Mouse (Mus musculus): ENCODE data around the gene Tnfsf4. TPM values are rescaled to one million over a fixed set of nuclear protein-coding genes. Genes with fewer than 3 reads are reported as not detected.

Gene Tnfsf4
- polyA plus RNA-seq, 1 experiment from 2014 or later: not detected

GRCm38 (mm10) chr1:161400126-161400525 is 4.9 kb downstream of the Tnfsf4 start:
- no peak for ATAC-seq (ENCODE audit: insufficient read depth)

GRCm38 (mm10) chr1:161403061-161403460 is 7.9 kb downstream of the Tnfsf4 start:
- Histone ChIP-seq H3K27ac (replicated peaks) (no peak overlapping the region), H3K4me2 (no peak overlapping the region), H3K9ac (no peak overlapping the region), H3K4me1 (replicated peaks) (no peaks in the 10 kb centered on the region), H3K4me3 (replicated peaks) (no peak overlapping the region), H3K27me3 (no peaks in the 10 kb centered on the region), H3K36me3 (replicated peaks) (no peaks in the 10 kb centered on the region), H3K9me3 (replicated peaks) (no peaks in the 10 kb centered on the region)
- WGBS (ENCODE audit: insufficient replicate concordance): 58% methylated on average over 2 of the region's 2 CpGs
- no peak for ATAC-seq (ENCODE audit: insufficient read depth)

More at GRCm38 (mm10) chr1:161400126-161400525, 4.9 kb downstream of the Tnfsf4 start:
- 18% methylated on average over 6 of the region's 6 CpGs for WGBS (ENCODE audit: insufficient replicate concordance)
- no peak overlapping the region for H3K4me3 ChIP-seq (replicated peaks)
- no peaks in the 10 kb centered on the region for H3K36me3 ChIP-seq (replicated peaks)
- H3K27ac ChIP-seq (replicated peaks): no peak overlapping the region
- no peak overlapping the region for H3K9ac ChIP-seq
- H3K4me1 ChIP-seq (replicated peaks): no peaks in the 10 kb centered on the region
- H3K27me3 ChIP-seq: no peaks in the 10 kb centered on the region
- no peaks in the 10 kb centered on the region for H3K9me3 ChIP-seq (replicated peaks)
- H3K4me2 ChIP-seq: no peak overlapping the region

GRCm38 (mm10) chr1:161406480-161406879 is 11.3 kb downstream of the Tnfsf4 start:
- Histone ChIP-seq H3K9ac (no peak overlapping the region), H3K36me3 (replicated peaks) (no peaks in the 10 kb centered on the region), H3K4me1 (replicated peaks) (no peaks in the 10 kb centered on the region), H3K27ac (replicated peaks) (no peak overlapping the region), H3K27me3 (no peaks in the 10 kb centered on the region), H3K4me2 (no peak overlapping the region), H3K9me3 (replicated peaks) (no peaks in the 10 kb centered on the region), H3K4me3 (replicated peaks) (no peak overlapping the region)
- WGBS (ENCODE audit: insufficient replicate concordance): 46% methylated on average over 1 of the region's 1 CpGs
- ATAC-seq (ENCODE audit: insufficient read depth): no peak

GRCm38 (mm10) chr1:161419926-161420325 is 24.7 kb downstream of the Tnfsf4 start:
- H3K27me3 ChIP-seq: no peaks in the 10 kb centered on the region
- H3K9me3 ChIP-seq (replicated peaks): no peaks in the 10 kb centered on the region
- H3K27ac ChIP-seq (replicated peaks): no peak overlapping the region
- no peak overlapping the region for H3K9ac ChIP-seq
- ATAC-seq (ENCODE audit: insufficient read depth): no peak
- H3K4me2 ChIP-seq: no peak overlapping the region
- no peaks in the 10 kb centered on the region for H3K4me1 ChIP-seq (replicated peaks)
- no peak overlapping the region for H3K4me3 ChIP-seq (replicated peaks)
- no peaks in the 10 kb centered on the region for H3K36me3 ChIP-seq (replicated peaks)

GRCm38 (mm10) chr1:161420646-161421045 is 25.4 kb downstream of the Tnfsf4 start:
- Histone ChIP-seq H3K27ac (replicated peaks) (no peak overlapping the region), H3K4me2 (no peak overlapping the region), H3K36me3 (replicated peaks) (no peaks in the 10 kb centered on the region), H3K9ac (no peak overlapping the region), H3K9me3 (replicated peaks) (no peaks in the 10 kb centered on the region), H3K4me3 (replicated peaks) (no peak overlapping the region), H3K4me1 (replicated peaks) (no peaks in the 10 kb centered on the region), H3K27me3 (no peaks in the 10 kb centered on the region)
- WGBS (ENCODE audit: insufficient replicate concordance): 68% methylated on average over 9 of the region's 9 CpGs
- ATAC-seq (ENCODE audit: insufficient read depth): no peak

- H3K4me2 ChIP-seq: no peak overlapping the region
- H3K9ac ChIP-seq: no peak overlapping the region
- ATAC-seq (ENCODE audit: insufficient read depth): no peak
- H3K4me1 ChIP-seq (replicated peaks): no peaks in the 10 kb centered on the region
- H3K4me3 ChIP-seq (replicated peaks): no peak overlapping the region
- no peaks in the 10 kb centered on the region for H3K9me3 ChIP-seq (replicated peaks)
- no peaks in the 10 kb centered on the region for H3K36me3 ChIP-seq (replicated peaks)
- H3K27me3 ChIP-seq: no peaks in the 10 kb centered on the region
- H3K27ac ChIP-seq (replicated peaks): no peak overlapping the region
- WGBS (ENCODE audit: insufficient replicate concordance): 57% methylated on average over 4 of the region's 4 CpGs
Observed at GRCm38 (mm10) chr1:161426277-161427056, 31.3 kb downstream of the Tnfsf4 start.

GRCm38 (mm10) chr1:161427057-161427311 is 31.8 kb downstream of the Tnfsf4 start:
- H3K36me3 ChIP-seq (replicated peaks): no peaks in the 10 kb centered on the region
- H3K4me2 ChIP-seq: no peak overlapping the region
- WGBS (ENCODE audit: insufficient replicate concordance): 65% methylated on average over 1 of the region's 1 CpGs
- no peaks in the 10 kb centered on the region for H3K9me3 ChIP-seq (replicated peaks)
- no peaks in the 10 kb centered on the region for H3K27me3 ChIP-seq
- no peak for ATAC-seq (ENCODE audit: insufficient read depth)
- H3K9ac ChIP-seq: no peak overlapping the region
- H3K4me1 ChIP-seq (replicated peaks): no peaks in the 10 kb centered on the region
- no peak overlapping the region for H3K4me3 ChIP-seq (replicated peaks)
- H3K27ac ChIP-seq (replicated peaks): no peak overlapping the region

- ATAC-seq (ENCODE audit: insufficient read depth): no peak
- Histone ChIP-seq H3K27me3 (no peaks in the 10 kb centered on the region), H3K27ac (replicated peaks) (no peak overlapping the region), H3K4me3 (replicated peaks) (no peak overlapping the region), H3K4me2 (no peak overlapping the region), H3K9me3 (replicated peaks) (no peaks in the 10 kb centered on the region), H3K4me1 (replicated peaks) (no peaks in the 10 kb centered on the region), H3K36me3 (replicated peaks) (no peaks in the 10 kb centered on the region), H3K9ac (no peak overlapping the region)
- WGBS (ENCODE audit: insufficient replicate concordance): 41% methylated on average over 2 of the region's 2 CpGs
Observed at GRCm38 (mm10) chr1:161435781-161436180, 40.6 kb downstream of the Tnfsf4 start.

GRCm38 (mm10) chr1:161436503-161436902 is 41.3 kb downstream of the Tnfsf4 start:
- no peak for ATAC-seq (ENCODE audit: insufficient read depth)
- Histone ChIP-seq H3K9ac (no peak overlapping the region), H3K4me3 (replicated peaks) (no peak overlapping the region), H3K27me3 (no peaks in the 10 kb centered on the region), H3K36me3 (replicated peaks) (no peaks in the 10 kb centered on the region), H3K4me2 (no peak overlapping the region), H3K9me3 (replicated peaks) (no peaks in the 10 kb centered on the region), H3K4me1 (replicated peaks) (no peaks in the 10 kb centered on the region), H3K27ac (replicated peaks) (no peak overlapping the region)
- WGBS (ENCODE audit: insufficient replicate concordance): 55% methylated on average over 6 of the region's 6 CpGs

- Histone ChIP-seq H3K4me2 (no peak overlapping the region), H3K4me3 (replicated peaks) (no peak overlapping the region), H3K27me3 (no peaks in the 10 kb centered on the region), H3K36me3 (replicated peaks) (no peaks in the 10 kb centered on the region), H3K4me1 (replicated peaks) (no peaks in the 10 kb centered on the region), H3K9me3 (replicated peaks) (no peaks in the 10 kb centered on the region), H3K27ac (replicated peaks) (no peak overlapping the region), H3K9ac (no peak overlapping the region)
- ATAC-seq (ENCODE audit: insufficient read depth): no peak
- 71% methylated on average over 7 of the region's 7 CpGs for WGBS (ENCODE audit: insufficient replicate concordance)
Observed at GRCm38 (mm10) chr1:161444858-161445257, 49.6 kb downstream of the Tnfsf4 start.

GRCm38 (mm10) chr1:161451683-161452245 is 56.6 kb downstream of the Tnfsf4 start:
- no peak for ATAC-seq (ENCODE audit: insufficient read depth)
- Histone ChIP-seq H3K27me3 (no peaks in the 10 kb centered on the region), H3K4me1 (replicated peaks) (no peaks in the 10 kb centered on the region), H3K4me2 (no peak overlapping the region), H3K9ac (no peak overlapping the region), H3K27ac (replicated peaks) (no peak overlapping the region), H3K36me3 (replicated peaks) (no peaks in the 10 kb centered on the region), H3K4me3 (replicated peaks) (no peak overlapping the region), H3K9me3 (replicated peaks) (no peaks in the 10 kb centered on the region)
- 23% methylated on average over 3 of the region's 3 CpGs for WGBS (ENCODE audit: insufficient replicate concordance)

GRCm38 (mm10) chr1:161452250-161452649 is 57.0 kb downstream of the Tnfsf4 start:
- H3K9me3 ChIP-seq (replicated peaks): no peaks in the 10 kb centered on the region
- H3K36me3 ChIP-seq (replicated peaks): no peaks in the 10 kb centered on the region
- no peaks in the 10 kb centered on the region for H3K27me3 ChIP-seq
- H3K27ac ChIP-seq (replicated peaks): no peak overlapping the region
- ATAC-seq (ENCODE audit: insufficient read depth): no peak
- 67% methylated on average over 1 of the region's 1 CpGs for WGBS (ENCODE audit: insufficient replicate concordance)
- no peaks in the 10 kb centered on the region for H3K4me1 ChIP-seq (replicated peaks)
- no peak overlapping the region for H3K4me3 ChIP-seq (replicated peaks)
- no peak overlapping the region for H3K4me2 ChIP-seq
- no peak overlapping the region for H3K9ac ChIP-seq
